13 mouse cellular contexts compared by ENCODE assay signal in the genomic region with DNA sequence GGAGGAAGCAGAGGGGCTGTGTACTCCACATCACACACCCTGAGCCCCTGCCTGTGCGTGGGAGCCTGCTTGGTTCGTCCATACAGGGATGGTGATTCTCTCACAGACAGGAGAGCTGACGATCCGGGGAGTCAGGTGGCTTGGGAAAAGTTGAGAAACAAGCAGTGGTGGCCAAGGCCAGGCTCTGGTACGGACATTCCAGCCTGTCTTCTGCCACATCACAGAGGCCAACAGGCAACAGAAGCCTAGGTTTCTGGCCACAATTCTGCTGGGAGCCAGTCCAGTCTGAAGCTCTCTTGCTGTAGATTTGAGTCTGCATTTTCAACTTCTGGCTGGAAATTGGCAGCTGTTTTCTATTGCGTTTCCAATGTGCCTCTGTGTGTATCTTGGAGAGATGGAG.
"Had no signal": no experiment of that assay in that cellular context is flagged by ENCODE, and none has a peak within 500 bp of the region (broad histone marks: within the 10 kb centered on the region; RNA-seq: fewer than 3 reads in every experiment).

No protein-coding gene starts in this region.

- ATAC-seq: intestine, embryonic 16.5 days; midbrain, embryonic 13.5 days had no signal

- DNase-seq: kidney, adult 2 months; kidney, postnatal 14 days; layer of hippocampus, adult 9-11 months; liver, embryonic 13.5 days; lung, adult 2 months; lung, postnatal 14 days; lung, postnatal 4 days; right cerebral cortex, adult 18-20 months; right cerebral cortex, postnatal 25 days; thymus, adult 18-20 months; thymus, postnatal 4 days had no signal
